ENCODE assay signal across 15 mouse cellular contexts in genomic region chr12:73090672-73091335, GRCm38 (mm10). TPM values are rescaled to one million over a fixed set of nuclear protein-coding genes. Genes with fewer than 3 reads are reported as not detected.
DNase-seq lines count a peak whose midpoint lies in the region; ATAC-seq and TF ChIP-seq lines count a peak whose summit lies in the region.
"Had no signal": no experiment of that assay in that cellular context is flagged by ENCODE, and none has a peak within 500 bp of the region (broad histone marks: within the 10 kb centered on the region; RNA-seq: fewer than 3 reads in every experiment).

No protein-coding gene starts in this region.

- no peak overlapping the region for H3K4me2 ChIP-seq in stomach, embryonic 14.5 days (replicated peaks; ENCODE audit: low read depth, low read length)
- H3K4me2 ChIP-seq: limb, embryonic 12.5 days; midbrain, embryonic 12.5 days had no signal

- no peak for TF ChIP-seq EP300 in ES-Bruce4 (IDR thresholded peaks at IDR 0.05; ENCODE audit: insufficient read depth, low read depth, low read length)

- no peaks in the 10 kb centered on the region for H3K36me3 ChIP-seq in liver, adult 2 months (ENCODE audit: control insufficient read depth, insufficient read depth, low read length)
- H3K36me3 ChIP-seq in ES-Bruce4 (ENCODE audit: control insufficient read depth, insufficient read depth, low read length, poor library complexity, severe bottlenecking) = no peaks in the 10 kb centered on the region
- no peaks in the 10 kb centered on the region for H3K36me3 ChIP-seq in stomach, embryonic 14.5 days (ENCODE audit: control insufficient read depth, insufficient read depth, low read length)
- H3K36me3 ChIP-seq: forebrain, embryonic 10.5 days; G1E; limb, embryonic 12.5 days; midbrain, embryonic 12.5 days had no signal

- H3K4me1 ChIP-seq in liver, adult 2 months (ENCODE audit: control insufficient read depth, insufficient read depth, low read length) = no peaks in the 10 kb centered on the region
- H3K4me1 ChIP-seq in ES-Bruce4 (ENCODE audit: control insufficient read depth, insufficient read depth, low read length) = peaks cover 5% of the 10 kb centered on the region
- H3K4me1 ChIP-seq in stomach, embryonic 14.5 days (ENCODE audit: control insufficient read depth, insufficient read depth, low read length) = no peaks in the 10 kb centered on the region
- H3K4me1 ChIP-seq: limb, embryonic 12.5 days; midbrain, embryonic 12.5 days had no signal

- DNase-seq in liver, adult 2 months (ENCODE audit: extremely low read depth, low read depth, low spot score) = peak; percentile 97
- DNase-seq in liver = no peak
- peak; percentile 60 for DNase-seq in adipocyte (ENCODE audit: low spot score)
- DNase-seq in thymus, postnatal 0 days (ENCODE audit: low spot score) = no peak
- DNase-seq: cerebellum, postnatal 10 days; gastrocnemius, postnatal 10 days; right cerebral cortex, postnatal 25 days had no signal

- ATAC-seq in stomach, embryonic 14.5 days (ENCODE audit: insufficient number of reproducible peaks, insufficient read depth, low FRiP score, low read depth) = peak; percentile 53; the same call in 1 of the 2 replicates
- no peak for ATAC-seq in granulocyte monocyte progenitor cell, adult 5-6 weeks (replicated peaks; ENCODE audit: poor library complexity, severe bottlenecking)

- no peak overlapping the region for H3K9ac ChIP-seq in liver, adult 2 months (ENCODE audit: low read depth, low read length)
- H3K9ac ChIP-seq in ES-Bruce4 (ENCODE audit: low read depth, poor library complexity, severe bottlenecking) = no peak overlapping the region
- no peak overlapping the region for H3K9ac ChIP-seq in stomach, embryonic 14.5 days (replicated peaks; ENCODE audit: low read depth, low read length)
- H3K9ac ChIP-seq: limb, embryonic 12.5 days; midbrain, embryonic 12.5 days had no signal

- peak overlapping the region; percentile 43; the same call in 1 of the 2 replicates for H3K27ac ChIP-seq in liver, adult 2 months (replicated peaks; ENCODE audit: insufficient read depth, low read depth, low read length)
- peak overlapping the region; percentile 46 for H3K27ac ChIP-seq in ES-Bruce4 (ENCODE audit: insufficient read depth, low read length)
- H3K27ac ChIP-seq in stomach, embryonic 14.5 days (ENCODE audit: low read length) = no peak overlapping the region
- H3K27ac ChIP-seq: forebrain, embryonic 10.5 days; layer of hippocampus, adult 2 months; limb, embryonic 12.5 days; midbrain, embryonic 12.5 days had no signal

- H3K9me3 ChIP-seq in ES-Bruce4 (replicated peaks; ENCODE audit: control insufficient read depth, insufficient read depth, low read length, poor library complexity, severe bottlenecking) = no peaks in the 10 kb centered on the region
- no peaks in the 10 kb centered on the region for H3K9me3 ChIP-seq in stomach, embryonic 14.5 days (ENCODE audit: control insufficient read depth, low read depth, low read length)
- H3K9me3 ChIP-seq: forebrain, embryonic 10.5 days; G1E; limb, embryonic 12.5 days; midbrain, embryonic 12.5 days had no signal

- TF ChIP-seq POLR2A in liver, adult 2 months (IDR thresholded peaks at IDR 0.05; ENCODE audit: extremely low read depth, insufficient read depth, low read length) = no peak
- no peak for TF ChIP-seq POLR2A in ES-Bruce4 (IDR thresholded peaks at IDR 0.05; ENCODE audit: insufficient read depth, low read length)

- H3K79me2 ChIP-seq in liver, adult 2 months (ENCODE audit: control insufficient read depth, insufficient read depth, low read length) = no peaks in the 10 kb centered on the region

- TF ChIP-seq CTCF in liver, adult 2 months (IDR thresholded peaks at IDR 0.05; ENCODE audit: low read depth, low read length) = no peak
- TF ChIP-seq CTCF in ES-Bruce4 (IDR thresholded peaks at IDR 0.05; ENCODE audit: low read depth, low read length) = no peak

- H3K4me3 ChIP-seq in liver, adult 2 months (ENCODE audit: insufficient read depth, low read depth, low read length) = no peak overlapping the region
- H3K4me3 ChIP-seq in ES-Bruce4 (ENCODE audit: low read depth, low read length) = no peak overlapping the region
- no peak overlapping the region for H3K4me3 ChIP-seq in stomach, embryonic 14.5 days (ENCODE audit: low read depth, low read length)
- H3K4me3 ChIP-seq: forebrain, embryonic 10.5 days; layer of hippocampus, adult 2 months; limb, embryonic 12.5 days; midbrain, embryonic 12.5 days had no signal

- H3K27me3 ChIP-seq in liver, adult 2 months (ENCODE audit: control insufficient read depth, insufficient read depth, low read length) = no peaks in the 10 kb centered on the region
- no peaks in the 10 kb centered on the region for H3K27me3 ChIP-seq in ES-Bruce4 (ENCODE audit: control insufficient read depth, insufficient read depth, low read length, poor library complexity, severe bottlenecking)
- no peaks in the 10 kb centered on the region for H3K27me3 ChIP-seq in stomach, embryonic 14.5 days (ENCODE audit: control insufficient read depth, insufficient read depth, low read length)
- H3K27me3 ChIP-seq: limb, embryonic 12.5 days; midbrain, embryonic 12.5 days had no signal

- WGBS in liver, adult 2 months = 21% methylated on average over 7 of the region's 7 CpGs
- 37% methylated on average over 7 of the region's 7 CpGs for WGBS in stomach, embryonic 14.5 days

RNA-seq across cellular contexts. Expression of gene Six4, which starts 22.5 kb away (rescaled TPM):
- under 0.01 and 0.09 TPM in 2 replicates for total RNA-seq in liver, adult 2 months (2014; rRNA removed)
- not detected in 2 replicates for polyA plus RNA-seq in liver, adult 2 months (2012; rRNA removed)
- polyA plus RNA-seq in ES-Bruce4 (2011; ENCODE audit: insufficient read depth, insufficient read length, low read depth, missing spikeins) = 46.0 and 47.0 TPM in 2 replicates
- 1.4 and 1.5 TPM in 2 replicates for polyA plus RNA-seq in stomach, embryonic 14.5 days (2014; fragmentation: Nextera tagmentation; extraction: Ambion mirVana)
- 1.8 TPM in 2 replicates for polyA plus RNA-seq in thymus, postnatal 0 days (2015; fragmentation: Nextera tagmentation; extraction: Ambion mirVana)
- not detected in 2 replicates for total RNA-seq in granulocyte monocyte progenitor cell, adult 5-6 weeks (2014; fragmentation: Nextera tagmentation)
- not detected in 2 replicates for total RNA-seq in granulocyte monocyte progenitor cell, adult 5-6 weeks (2017)

RNA-seq across cellular contexts. Expression of gene Mnat1, which starts 32.7 kb away (rescaled TPM):
- 8.1 and 10.6 TPM in 2 replicates for total RNA-seq in liver, adult 2 months (2014; rRNA removed)
- 2.4 and 3.4 TPM in 2 replicates for polyA plus RNA-seq in liver, adult 2 months (2012; rRNA removed)
- polyA plus RNA-seq in ES-Bruce4 (2011; ENCODE audit: insufficient read depth, insufficient read length, low read depth, missing spikeins) = 71.2 and 77.6 TPM in 2 replicates
- polyA plus RNA-seq in stomach, embryonic 14.5 days (2014; fragmentation: Nextera tagmentation; extraction: Ambion mirVana) = 36.6 and 36.8 TPM in 2 replicates
- polyA plus RNA-seq in thymus, postnatal 0 days (2015; fragmentation: Nextera tagmentation; extraction: Ambion mirVana) = 37.2 and 37.5 TPM in 2 replicates
- total RNA-seq in granulocyte monocyte progenitor cell, adult 5-6 weeks (2014; fragmentation: Nextera tagmentation) = 13.5 and 28.0 TPM in 2 replicates
- 34.0 and 44.5 TPM in 2 replicates for total RNA-seq in granulocyte monocyte progenitor cell, adult 5-6 weeks (2017)

RNA-seq across cellular contexts. Expression of gene Six1, which starts 37.1 kb away (rescaled TPM):
- total RNA-seq in liver, adult 2 months (2014; rRNA removed) = 0.09 TPM in 1 of 2 replicates, not detected in the other
- polyA plus RNA-seq in liver, adult 2 months (2012; rRNA removed) = not detected in 2 replicates
- polyA plus RNA-seq in ES-Bruce4 (2011; ENCODE audit: insufficient read depth, insufficient read length, low read depth, missing spikeins) = 2.9 and 3.5 TPM in 2 replicates
- polyA plus RNA-seq in stomach, embryonic 14.5 days (2014; fragmentation: Nextera tagmentation; extraction: Ambion mirVana) = not detected in 2 replicates
- 11.2 and 13.3 TPM in 2 replicates for polyA plus RNA-seq in thymus, postnatal 0 days (2015; fragmentation: Nextera tagmentation; extraction: Ambion mirVana)
- total RNA-seq in granulocyte monocyte progenitor cell, adult 5-6 weeks (2014; fragmentation: Nextera tagmentation) = not detected in 2 replicates
- total RNA-seq in granulocyte monocyte progenitor cell, adult 5-6 weeks (2017) = 0.30 TPM in 1 of 2 replicates, not detected in the other

Comparison
In these comparisons a context has a peak if more than half of its experiments do, and no peak if none do; other contexts are left out.
1. DNase-seq: peak in liver, adult 2 months (single experiment) and adipocyte (single experiment); none in liver (single experiment) and thymus, postnatal 0 days (single experiment).
2. RNA of gene Six4, which starts 22.5 kb away (polyA plus RNA-seq): 46.0 to 47.0 TPM in ES-Bruce4; 1.8 TPM in thymus, postnatal 0 days, 1.4 to 1.5 TPM in stomach, embryonic 14.5 days and not detected in liver, adult 2 months; every median in the first group is over 10 times any median in the second.